Mouse (Mus musculus): ENCODE data around the gene Dock7. TPM values are rescaled to one million over a fixed set of nuclear protein-coding genes. Genes with fewer than 3 reads are reported as not detected.

Dock7 gene
- total RNA-seq, 1 experiment from 2014 or later, result 4.9 TPM

GRCm38 (mm10) chr4:99123546-99123945 is 2.8 kb upstream of the Dock7 start:
- ATAC-seq (ENCODE audit: extremely low read depth, insufficient number of reproducible peaks, low FRiP score, poor library complexity, severe bottlenecking), result no peak

GRCm38 (mm10) chr4:99122786-99123185 is 2.1 kb upstream of the Dock7 start:
- no peak for ATAC-seq (ENCODE audit: extremely low read depth, insufficient number of reproducible peaks, low FRiP score, poor library complexity, severe bottlenecking)

GRCm38 (mm10) chr4:99122047-99122446 is 1.3 kb upstream of the Dock7 start:
- ATAC-seq (ENCODE audit: extremely low read depth, insufficient number of reproducible peaks, low FRiP score, poor library complexity, severe bottlenecking), result no peak

GRCm38 (mm10) chr4:99121123-99121755 is 524 bp upstream of the Dock7 start:
- ATAC-seq (ENCODE audit: extremely low read depth, insufficient number of reproducible peaks, low FRiP score, poor library complexity, severe bottlenecking), result no peak

GRCm38 (mm10) chr4:99119051-99119450 is 1.7 kb downstream of the Dock7 start:
- ATAC-seq (ENCODE audit: extremely low read depth, insufficient number of reproducible peaks, low FRiP score, poor library complexity, severe bottlenecking), result no peak

GRCm38 (mm10) chr4:99115797-99116196 is 4.9 kb downstream of the Dock7 start:
- no peak for ATAC-seq (ENCODE audit: extremely low read depth, insufficient number of reproducible peaks, low FRiP score, poor library complexity, severe bottlenecking)

- no peak for ATAC-seq (ENCODE audit: extremely low read depth, insufficient number of reproducible peaks, low FRiP score, poor library complexity, severe bottlenecking)
These were observed 9.0 kb downstream of the Dock7 start for GRCm38 (mm10) chr4:99111670-99112069.

- no peak for ATAC-seq (ENCODE audit: extremely low read depth, insufficient number of reproducible peaks, low FRiP score, poor library complexity, severe bottlenecking)
These were observed 11.9 kb downstream of the Dock7 start for GRCm38 (mm10) chr4:99108817-99109216.

- ATAC-seq (ENCODE audit: extremely low read depth, insufficient number of reproducible peaks, low FRiP score, poor library complexity, severe bottlenecking), result no peak
These were observed 17.9 kb downstream of the Dock7 start for GRCm38 (mm10) chr4:99102846-99103245.

GRCm38 (mm10) chr4:99100724-99101123 is 20.0 kb downstream of the Dock7 start:
- no peak for ATAC-seq (ENCODE audit: extremely low read depth, insufficient number of reproducible peaks, low FRiP score, poor library complexity, severe bottlenecking)

- no peak for ATAC-seq (ENCODE audit: extremely low read depth, insufficient number of reproducible peaks, low FRiP score, poor library complexity, severe bottlenecking)
These were observed 28.9 kb downstream of the Dock7 start for GRCm38 (mm10) chr4:99091777-99092176.

GRCm38 (mm10) chr4:99091151-99091701 is 29.5 kb downstream of the Dock7 start:
- ATAC-seq (ENCODE audit: extremely low read depth, insufficient number of reproducible peaks, low FRiP score, poor library complexity, severe bottlenecking), result no peak

- ATAC-seq (ENCODE audit: extremely low read depth, insufficient number of reproducible peaks, low FRiP score, poor library complexity, severe bottlenecking), result no peak
These were observed 32.8 kb downstream of the Dock7 start for GRCm38 (mm10) chr4:99087760-99088485.

- ATAC-seq (ENCODE audit: extremely low read depth, insufficient number of reproducible peaks, low FRiP score, poor library complexity, severe bottlenecking), result no peak
These were observed 36.9 kb downstream of the Dock7 start for GRCm38 (mm10) chr4:99083862-99084261.

- no peak for ATAC-seq (ENCODE audit: extremely low read depth, insufficient number of reproducible peaks, low FRiP score, poor library complexity, severe bottlenecking)
These were observed 39.5 kb downstream of the Dock7 start for GRCm38 (mm10) chr4:99081169-99081568.

- ATAC-seq (ENCODE audit: extremely low read depth, insufficient number of reproducible peaks, low FRiP score, poor library complexity, severe bottlenecking), result no peak
These were observed 42.7 kb downstream of the Dock7 start for GRCm38 (mm10) chr4:99078005-99078404.

GRCm38 (mm10) chr4:99068806-99069205 is 51.9 kb downstream of the Dock7 start:
- no peak for ATAC-seq (ENCODE audit: extremely low read depth, insufficient number of reproducible peaks, low FRiP score, poor library complexity, severe bottlenecking)

- no peak for ATAC-seq (ENCODE audit: extremely low read depth, insufficient number of reproducible peaks, low FRiP score, poor library complexity, severe bottlenecking)
These were observed 56.2 kb downstream of the Dock7 start for GRCm38 (mm10) chr4:99064524-99064923.

- no peak for ATAC-seq (ENCODE audit: extremely low read depth, insufficient number of reproducible peaks, low FRiP score, poor library complexity, severe bottlenecking)
These were observed 72.1 kb downstream of the Dock7 start for GRCm38 (mm10) chr4:99048581-99048980.

GRCm38 (mm10) chr4:99046471-99046870 is 74.2 kb downstream of the Dock7 start:
- no peak for ATAC-seq (ENCODE audit: extremely low read depth, insufficient number of reproducible peaks, low FRiP score, poor library complexity, severe bottlenecking)
